9 mouse cellular contexts compared by ENCODE assay signal in the genomic region with DNA sequence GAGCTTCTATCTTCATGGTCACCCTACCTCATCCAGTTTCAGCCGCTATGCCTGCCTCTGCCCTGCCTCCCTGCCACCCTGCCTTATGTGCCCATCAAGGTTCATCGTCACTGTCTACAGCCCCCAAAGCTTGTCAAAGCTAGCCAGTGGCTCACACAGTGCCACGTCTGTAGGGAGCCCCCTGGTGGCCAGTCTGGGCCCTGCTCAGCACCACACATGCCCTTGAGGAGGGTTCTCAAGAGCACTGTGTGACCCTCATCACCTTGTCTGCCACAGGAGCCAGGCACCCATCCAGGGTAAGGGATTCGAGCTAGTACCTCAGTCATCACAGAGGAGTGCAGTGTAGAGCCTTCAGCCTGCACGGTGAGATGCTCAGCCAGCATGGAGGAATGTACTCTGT.
A peak's percentile ranks its signal among the peaks of the same experiment; 100 is the strongest.
DNase-seq lines count a peak whose midpoint lies in the region; ATAC-seq and TF ChIP-seq lines count a peak whose summit lies in the region.
"Had no signal": no experiment of that assay in that cellular context is flagged by ENCODE, and none has a peak within 500 bp of the region (broad histone marks: within the 10 kb centered on the region; RNA-seq: fewer than 3 reads in every experiment).

No protein-coding gene starts in this region.

- DNase-seq in 3T3-L1 (ENCODE audit: low read depth, low spot score), result peak; percentile 64
- peak; percentile 39 for DNase-seq in MEL-GATA-1-ER (ENCODE audit: extremely low read depth, low read depth)
- peak; percentile 32 for DNase-seq in cerebellum, adult 8-10 months
- DNase-seq in frontal cortex, postnatal 10 days (ENCODE audit: low spot score in 2 of 2), result peak; percentile 21 to 25
- peak; percentile 75 for DNase-seq in liver, postnatal 0 days
- DNase-seq in thymus, adult 18-20 months, result peak; percentile 33 to 48

- peak; percentile 68 for ATAC-seq in kidney, embryonic 15.5 days (replicated peaks; ENCODE audit: low FRiP score)
- ATAC-seq in liver, postnatal 0 days, result no peak
- peak; percentile 35; the same call in 1 of the 2 replicates for ATAC-seq in neural tube, embryonic 14.5 days (ENCODE audit: low read depth)

- no peak overlapping the region for H3K4me3 ChIP-seq in kidney, embryonic 15.5 days (replicated peaks)
- H3K4me3 ChIP-seq in liver, postnatal 0 days (ENCODE audit: low read depth, low read length), result no peak overlapping the region
- H3K4me3 ChIP-seq in neural tube, embryonic 14.5 days (ENCODE audit: low read depth, low read length), result no peak overlapping the region
- H3K4me3 ChIP-seq: stomach, embryonic 15.5 days had no signal

- no peaks in the 10 kb centered on the region for H3K9me3 ChIP-seq in kidney, embryonic 15.5 days (replicated peaks)
- H3K9me3 ChIP-seq in liver, postnatal 0 days (ENCODE audit: low read length), result no peaks in the 10 kb centered on the region
- H3K9me3 ChIP-seq in neural tube, embryonic 14.5 days (ENCODE audit: control insufficient read depth, low read length), result no peaks in the 10 kb centered on the region
- H3K9me3 ChIP-seq: stomach, embryonic 15.5 days had no signal

- H3K4me2 ChIP-seq in kidney, embryonic 15.5 days, result no peak overlapping the region
- H3K4me2 ChIP-seq in liver, postnatal 0 days (ENCODE audit: low read depth, low read length), result no peak overlapping the region
- H3K4me2 ChIP-seq in neural tube, embryonic 14.5 days (ENCODE audit: low read depth, low read length), result no peak overlapping the region
- H3K4me2 ChIP-seq: stomach, embryonic 15.5 days had no signal

- 25% methylated on average over 5 of the region's 5 CpGs for WGBS in kidney, embryonic 15.5 days
- WGBS in liver, postnatal 0 days (ENCODE audit: insufficient replicate concordance), result 15% methylated on average over 5 of the region's 5 CpGs
- WGBS in neural tube, embryonic 14.5 days, result 20% methylated on average over 5 of the region's 5 CpGs

- peaks cover 79% of the 10 kb centered on the region for H3K27me3 ChIP-seq in kidney, embryonic 15.5 days
- H3K27me3 ChIP-seq in liver, postnatal 0 days (ENCODE audit: insufficient read depth, low read length), result peaks cover 10% of the 10 kb centered on the region
- H3K27me3 ChIP-seq in neural tube, embryonic 14.5 days (ENCODE audit: control insufficient read depth, insufficient read depth, low read length), result peaks cover 32% of the 10 kb centered on the region

- TF ChIP-seq EP300 in liver, postnatal 0 days (IDR thresholded peaks at IDR 0.05; ENCODE audit: low read depth), result no peak

- no peaks in the 10 kb centered on the region for H3K36me3 ChIP-seq in kidney, embryonic 15.5 days
- H3K36me3 ChIP-seq in liver, postnatal 0 days (replicated peaks; ENCODE audit: insufficient read depth, low read length), result no peaks in the 10 kb centered on the region
- no peaks in the 10 kb centered on the region for H3K36me3 ChIP-seq in neural tube, embryonic 14.5 days (ENCODE audit: control insufficient read depth, insufficient read depth, low read length)
- H3K36me3 ChIP-seq: stomach, embryonic 15.5 days had no signal

- H3K4me1 ChIP-seq in kidney, embryonic 15.5 days, result 0 out of 2 replicates have a peak, but pooled peaks cover 6% of the 10 kb centered on the region
- H3K4me1 ChIP-seq in liver, postnatal 0 days (ENCODE audit: insufficient read depth), result no peaks in the 10 kb centered on the region
- peaks cover 14% of the 10 kb centered on the region; the same call in 1 of the 2 replicates for H3K4me1 ChIP-seq in neural tube, embryonic 14.5 days (ENCODE audit: control insufficient read depth, insufficient read depth, low read length)
- H3K4me1 ChIP-seq: stomach, embryonic 15.5 days had no signal

- peak; percentile 85 for TF ChIP-seq CTCF in liver, postnatal 0 days (IDR thresholded peaks at IDR 0.05; ENCODE audit: low read depth)

- no peak overlapping the region for H3K9ac ChIP-seq in kidney, embryonic 15.5 days
- H3K9ac ChIP-seq in liver, postnatal 0 days (replicated peaks), result no peak overlapping the region
- H3K9ac ChIP-seq in neural tube, embryonic 14.5 days (replicated peaks; ENCODE audit: low read depth, low read length), result no peak overlapping the region
- H3K9ac ChIP-seq: stomach, embryonic 15.5 days had no signal

- H3K27ac ChIP-seq in kidney, embryonic 15.5 days, result no peak overlapping the region
- no peak overlapping the region for H3K27ac ChIP-seq in liver, postnatal 0 days (ENCODE audit: low read depth)
- H3K27ac ChIP-seq in neural tube, embryonic 14.5 days (ENCODE audit: low read depth, low read length), result no peak overlapping the region
- H3K27ac ChIP-seq: stomach, embryonic 15.5 days had no signal

Comparison
In these comparisons a context has a peak if more than half of its experiments do, and no peak if none do; other contexts are left out.
1. DNase-seq: peak in every context shown above with its lines; median percentile 75 in liver, postnatal 0 days; 64 in 3T3-L1; 40 in thymus, adult 18-20 months; 39 in MEL-GATA-1-ER; 32 in cerebellum, adult 8-10 months; 23 in frontal cortex, postnatal 10 days.